Mouse (Mus musculus): ENCODE results near the gene Sept9. TPM values are rescaled to one million over a fixed set of nuclear protein-coding genes. Genes with fewer than 3 reads are reported as not detected.

Gene Sept9
- polyA plus RNA-seq, 1 experiment from 2014 or later, result 265 TPM

GRCm38 (mm10) chr11:117207436-117207835, 8.0 kb downstream of the Sept9 start:
- DNase-seq (ENCODE audit: low spot score), result no peak
- Histone ChIP-seq H3K27me3 (ENCODE audit: low read depth, poor library complexity, severe bottlenecking) (peaks cover 21% of the 10 kb centered on the region), H3K4me3 (no peak overlapping the region), H3K27ac (peak overlapping the region; percentile 42; the same call in 1 of the 2 replicates), H3K36me3 (no peaks in the 10 kb centered on the region), H3K4me1 (peaks cover 51% of the 10 kb centered on the region), H3K9me3 (replicated peaks) (no peaks in the 10 kb centered on the region)
- 84% methylated on average over 5 of the region's 5 CpGs for WGBS

- H3K9me3 ChIP-seq (replicated peaks), result no peaks in the 10 kb centered on the region
- peaks cover 43% of the 10 kb centered on the region for H3K4me1 ChIP-seq
- H3K36me3 ChIP-seq, result no peaks in the 10 kb centered on the region
- peak overlapping the region; percentile 37; the same call in 1 of the 2 replicates for H3K27ac ChIP-seq
- 85% methylated on average over 8 of the region's 8 CpGs for WGBS
- H3K4me3 ChIP-seq, result no peak overlapping the region
- H3K27me3 ChIP-seq (ENCODE audit: low read depth, poor library complexity, severe bottlenecking), result peaks cover 13% of the 10 kb centered on the region; the same call in 1 of the 2 replicates
- DNase-seq (ENCODE audit: low spot score), result no peak
Measured at GRCm38 (mm10) chr11:117208151-117208673, 8.8 kb downstream of the Sept9 start.

GRCm38 (mm10) chr11:117216713-117217112, 17.3 kb downstream of the Sept9 start:
- H3K9me3 ChIP-seq (replicated peaks), result no peaks in the 10 kb centered on the region
- no peaks in the 10 kb centered on the region for H3K27me3 ChIP-seq (ENCODE audit: low read depth, poor library complexity, severe bottlenecking)
- WGBS, result 67% methylated on average over 2 of the region's 2 CpGs
- DNase-seq (ENCODE audit: low spot score), result no peak
- H3K27ac ChIP-seq, result no peak overlapping the region
- H3K36me3 ChIP-seq, result no peaks in the 10 kb centered on the region
- H3K4me3 ChIP-seq, result no peak overlapping the region
- H3K4me1 ChIP-seq, result no peaks in the 10 kb centered on the region

GRCm38 (mm10) chr11:117218070-117218469, 18.6 kb downstream of the Sept9 start:
- no peak for DNase-seq (ENCODE audit: low spot score)
- peaks cover 11% of the 10 kb centered on the region for H3K4me1 ChIP-seq
- H3K4me3 ChIP-seq, result no peak overlapping the region
- H3K9me3 ChIP-seq (replicated peaks), result no peaks in the 10 kb centered on the region
- no peaks in the 10 kb centered on the region for H3K27me3 ChIP-seq (ENCODE audit: low read depth, poor library complexity, severe bottlenecking)
- H3K36me3 ChIP-seq, result no peaks in the 10 kb centered on the region
- H3K27ac ChIP-seq, result no peak overlapping the region
- 89% methylated on average over 6 of the region's 6 CpGs for WGBS

- Histone ChIP-seq H3K27ac (no peak overlapping the region), H3K36me3 (no peaks in the 10 kb centered on the region), H3K4me3 (no peak overlapping the region), H3K4me1 (peaks cover 16% of the 10 kb centered on the region), H3K27me3 (ENCODE audit: low read depth, poor library complexity, severe bottlenecking) (no peaks in the 10 kb centered on the region), H3K9me3 (replicated peaks) (no peaks in the 10 kb centered on the region)
- no peak for DNase-seq (ENCODE audit: low spot score)
- WGBS, result 92% methylated on average over 6 of the region's 6 CpGs
Measured at GRCm38 (mm10) chr11:117218498-117218897, 19.0 kb downstream of the Sept9 start.

GRCm38 (mm10) chr11:117220777-117221176, 21.3 kb downstream of the Sept9 start:
- H3K9me3 ChIP-seq (replicated peaks), result no peaks in the 10 kb centered on the region
- no peaks in the 10 kb centered on the region for H3K36me3 ChIP-seq
- no peak for DNase-seq (ENCODE audit: low spot score)
- H3K4me3 ChIP-seq, result no peak overlapping the region
- no peak overlapping the region for H3K27ac ChIP-seq
- H3K4me1 ChIP-seq, result peaks cover 32% of the 10 kb centered on the region
- 93% methylated on average over 8 of the region's 8 CpGs for WGBS
- no peaks in the 10 kb centered on the region for H3K27me3 ChIP-seq (ENCODE audit: low read depth, poor library complexity, severe bottlenecking)

GRCm38 (mm10) chr11:117221182-117221581, 21.7 kb downstream of the Sept9 start:
- WGBS, result 78% methylated on average over 6 of the region's 6 CpGs
- Histone ChIP-seq H3K27ac (no peak overlapping the region), H3K4me1 (peaks cover 37% of the 10 kb centered on the region), H3K4me3 (no peak overlapping the region), H3K9me3 (replicated peaks) (no peaks in the 10 kb centered on the region), H3K27me3 (ENCODE audit: low read depth, poor library complexity, severe bottlenecking) (no peaks in the 10 kb centered on the region), H3K36me3 (no peaks in the 10 kb centered on the region)
- DNase-seq (ENCODE audit: low spot score), result no peak

- Histone ChIP-seq H3K4me3 (no peak overlapping the region), H3K36me3 (no peaks in the 10 kb centered on the region), H3K27ac (0 out of 2 replicates have a peak overlapping the region, but pooled peaks have one; percentile 17), H3K4me1 (peaks cover 41% of the 10 kb centered on the region), H3K9me3 (replicated peaks) (no peaks in the 10 kb centered on the region), H3K27me3 (ENCODE audit: low read depth, poor library complexity, severe bottlenecking) (no peaks in the 10 kb centered on the region)
- DNase-seq (ENCODE audit: low spot score), result no peak
- WGBS, result 76% methylated on average over 8 of the region's 8 CpGs
Measured at GRCm38 (mm10) chr11:117222899-117223298, 23.4 kb downstream of the Sept9 start.

- Histone ChIP-seq H3K9me3 (replicated peaks) (no peaks in the 10 kb centered on the region), H3K4me3 (no peak overlapping the region), H3K27ac (no peak overlapping the region), H3K27me3 (ENCODE audit: low read depth, poor library complexity, severe bottlenecking) (no peaks in the 10 kb centered on the region), H3K4me1 (peaks cover 41% of the 10 kb centered on the region), H3K36me3 (no peaks in the 10 kb centered on the region)
- WGBS, result 52% methylated on average over 4 of the region's 4 CpGs
- DNase-seq (ENCODE audit: low spot score), result no peak
Measured at GRCm38 (mm10) chr11:117224804-117225203, 25.3 kb downstream of the Sept9 start.

GRCm38 (mm10) chr11:117225531-117226213, 26.2 kb downstream of the Sept9 start:
- 88% methylated on average over 15 of the region's 15 CpGs for WGBS
- Histone ChIP-seq H3K9me3 (replicated peaks) (no peaks in the 10 kb centered on the region), H3K36me3 (no peaks in the 10 kb centered on the region), H3K4me3 (no peak overlapping the region), H3K27ac (no peak overlapping the region), H3K27me3 (ENCODE audit: low read depth, poor library complexity, severe bottlenecking) (no peaks in the 10 kb centered on the region), H3K4me1 (peaks cover 41% of the 10 kb centered on the region)
- DNase-seq (ENCODE audit: low spot score), result no peak

- 86% methylated on average over 5 of the region's 5 CpGs for WGBS
- DNase-seq (ENCODE audit: low spot score), result no peak
- no peak overlapping the region for H3K4me3 ChIP-seq
- no peaks in the 10 kb centered on the region for H3K9me3 ChIP-seq (replicated peaks)
- no peaks in the 10 kb centered on the region for H3K27me3 ChIP-seq (ENCODE audit: low read depth, poor library complexity, severe bottlenecking)
- H3K36me3 ChIP-seq, result no peaks in the 10 kb centered on the region
- peaks cover 41% of the 10 kb centered on the region for H3K4me1 ChIP-seq
- H3K27ac ChIP-seq, result no peak overlapping the region
Measured at GRCm38 (mm10) chr11:117226214-117226535, 26.7 kb downstream of the Sept9 start.

GRCm38 (mm10) chr11:117228139-117228538, 28.7 kb downstream of the Sept9 start:
- Histone ChIP-seq H3K4me3 (no peak overlapping the region), H3K27me3 (ENCODE audit: low read depth, poor library complexity, severe bottlenecking) (no peaks in the 10 kb centered on the region), H3K27ac (no peak overlapping the region; the same call in 1 of the 2 replicates), H3K9me3 (replicated peaks) (no peaks in the 10 kb centered on the region), H3K4me1 (peaks cover 46% of the 10 kb centered on the region), H3K36me3 (no peaks in the 10 kb centered on the region)
- WGBS, result 75% methylated on average over 10 of the region's 10 CpGs
- DNase-seq (ENCODE audit: low spot score), result no peak

GRCm38 (mm10) chr11:117231551-117231950, 32.1 kb downstream of the Sept9 start:
- H3K9me3 ChIP-seq (replicated peaks), result no peaks in the 10 kb centered on the region
- peaks cover 55% of the 10 kb centered on the region for H3K4me1 ChIP-seq
- peak overlapping the region; percentile 80 for H3K27ac ChIP-seq
- no peaks in the 10 kb centered on the region for H3K36me3 ChIP-seq
- H3K4me3 ChIP-seq, result no peak overlapping the region
- WGBS, result 58% methylated on average over 11 of the region's 11 CpGs
- no peak for DNase-seq (ENCODE audit: low spot score)
- peaks cover 7% of the 10 kb centered on the region; the same call in 1 of the 2 replicates for H3K27me3 ChIP-seq (ENCODE audit: low read depth, poor library complexity, severe bottlenecking)
